Mouse (Mus musculus) MEL (cell line): ENCODE data around the gene Tspan14. TPM values are rescaled to one million over a fixed set of nuclear protein-coding genes. Genes with fewer than 3 reads are reported as not detected.

Source experiments
- DNase-seq: peaks from one replicate; pipeline ENCODE4 v3.0.0; 2011; ENCODE audit warnings: low read depth, low spot score
- H3K27ac ChIP-seq: 2 replicates; pipeline ENCODE4 v1.5.1; 2012; ENCODE audit warnings: low read depth, mild to moderate bottlenecking, control low read depth, low read length, moderate library complexity; ENCODE audit not compliant: control insufficient read depth
- H3K27me3 ChIP-seq, 2 experiments: fragments of 150-350 bp in 1 of 2; sonication (generic) in 1 of 2; 2 replicates each; pipeline ENCODE4 v1.6.1; 2012; ENCODE audit warnings: low read length in 2 of 2, mild to moderate bottlenecking in 2 of 2, improper control_type of control experiment in 1 of 2, moderate library complexity in 1 of 2; ENCODE audit not compliant: insufficient read depth in 2 of 2, control insufficient read depth in 1 of 2
- H3K36me3 ChIP-seq, 2 experiments: 2 replicates each; pipeline ENCODE4 v1.6.1; 2012 to 2014; ENCODE audit warnings: low read length in 2 of 2, improper control_type of control experiment in 1 of 2, inconsistent platforms in 1 of 2, mild to moderate bottlenecking in 1 of 2; ENCODE audit not compliant: insufficient read depth in 2 of 2, control insufficient read depth in 1 of 2
- H3K4me1 ChIP-seq, 2 experiments: fragments of 150-350 bp in 1 of 2; sonication (generic) in 1 of 2; 2 replicates each; pipeline ENCODE4 v1.6.1; 2012; ENCODE audit warnings: low read length in 2 of 2, improper control_type of control experiment in 1 of 2, mild to moderate bottlenecking in 1 of 2; ENCODE audit not compliant: insufficient read depth in 2 of 2, control insufficient read depth in 1 of 2
- H3K4me3 ChIP-seq, 2 experiments: fragments of 150-350 bp in 1 of 2; sonication (generic) in 1 of 2; 2 replicates each; pipeline ENCODE4 v1.5.1; 2012; ENCODE audit warnings: low read depth in 2 of 2, low read length in 2 of 2, mild to moderate bottlenecking in 2 of 2, moderate library complexity in 2 of 2, control low read depth in 1 of 2, improper control_type of control experiment in 1 of 2; ENCODE audit not compliant: control insufficient read depth in 1 of 2, insufficient read depth in 1 of 2
- H3K79me2 ChIP-seq: 2 replicates; pipeline ENCODE4 v1.6.1; 2012; ENCODE audit warnings: mild to moderate bottlenecking, low read length, moderate library complexity; ENCODE audit not compliant: control insufficient read depth, poor library complexity, insufficient read depth
- H3K9ac ChIP-seq: 2 replicates; pipeline ENCODE4 v1.6.1; 2012; ENCODE audit warnings: low read depth, mild to moderate bottlenecking, control low read depth, low read length, moderate library complexity; ENCODE audit not compliant: control insufficient read depth, poor library complexity, severe bottlenecking
- H3K9me3 ChIP-seq: fragments of 150-350 bp; sonication (generic); replicated peaks from 2 replicates; pipeline ENCODE4 v1.6.1; 2012; ENCODE audit warnings: mild to moderate bottlenecking, low read length, improper control_type of control experiment, moderate library complexity; ENCODE audit not compliant: insufficient read depth
- BHLHE40 ChIP-seq: IDR thresholded peaks from 2 replicates; pipeline ENCODE4 v1.6.1; 2012; ENCODE audit warnings: low read depth, mild to moderate bottlenecking, inconsistent platforms, low read length, improper control_type of control experiment, borderline replicate concordance
- CHD1 ChIP-seq: IDR thresholded peaks from 2 replicates; pipeline ENCODE4 v1.6.1; 2012; ENCODE audit warnings: low read depth, mild to moderate bottlenecking, inconsistent platforms, low read length, improper control_type of control experiment
- CHD2 ChIP-seq: IDR thresholded peaks from 2 replicates; pipeline ENCODE4 v1.6.1; 2011; ENCODE audit warnings: low read length, improper control_type of control experiment
- E2F4 ChIP-seq: IDR thresholded peaks from 2 replicates; pipeline ENCODE4 v1.6.1; 2011; ENCODE audit warnings: low read depth, low read length, improper control_type of control experiment, borderline replicate concordance
- ETS1 ChIP-seq: IDR thresholded peaks from 2 replicates; pipeline ENCODE4 v1.6.1; 2012; ENCODE audit warnings: low read depth, mild to moderate bottlenecking, inconsistent platforms, low read length, improper control_type of control experiment, moderate library complexity
- JUND ChIP-seq: IDR thresholded peaks from 2 replicates; pipeline ENCODE4 v1.6.1; 2011; ENCODE audit warnings: low read depth, mild to moderate bottlenecking, improper control_type of control experiment, low read length
- MXI1 ChIP-seq: IDR thresholded peaks from 2 replicates; pipeline ENCODE4 v1.6.1; 2011; ENCODE audit warnings: mild to moderate bottlenecking, low read depth, low read length, improper control_type of control experiment
- MYB ChIP-seq: IDR thresholded peaks from 2 replicates; pipeline ENCODE4 v1.6.1; 2011; ENCODE audit warnings: mild to moderate bottlenecking, low read depth, low read length, improper control_type of control experiment
- POLR2AphosphoS2 ChIP-seq: IDR thresholded peaks from 2 replicates; pipeline ENCODE4 v1.6.1; 2011; ENCODE audit warnings: low read length, improper control_type of control experiment
- TAL1 ChIP-seq: IDR thresholded peaks from 2 replicates; pipeline ENCODE4 v1.6.1; 2012; ENCODE audit warnings: mild to moderate bottlenecking, inconsistent platforms, low read length, moderate library complexity, mixed read lengths
- TBP ChIP-seq: IDR thresholded peaks from 2 replicates; pipeline ENCODE4 v1.8.0; 2011; ENCODE audit warnings: low read depth, low read length, improper control_type of control experiment
- TCF12 ChIP-seq: IDR thresholded peaks from 2 replicates; pipeline ENCODE4 v1.6.1; 2014; ENCODE audit warnings: low read depth, mild to moderate bottlenecking, inconsistent platforms, low read length, improper control_type of control experiment, moderate library complexity
- UBTF ChIP-seq: IDR thresholded peaks from 2 replicates; pipeline ENCODE4 v1.6.1; 2012; ENCODE audit warnings: low read depth, mild to moderate bottlenecking, inconsistent platforms, low read length, improper control_type of control experiment, moderate library complexity, borderline replicate concordance; ENCODE audit not compliant: insufficient read depth
- USF2 ChIP-seq, 2 experiments: IDR thresholded peaks; 2 replicates each; pipeline ENCODE4 v1.6.1; 2011 to 2012; ENCODE audit warnings: improper control_type of control experiment in 2 of 2, low read length in 2 of 2, borderline replicate concordance in 1 of 2, inconsistent platforms in 1 of 2, low read depth in 1 of 2, mild to moderate bottlenecking in 1 of 2; ENCODE audit not compliant: insufficient read depth in 1 of 2
- ZKSCAN1 ChIP-seq: IDR thresholded peaks from 2 replicates; pipeline ENCODE4 v1.6.1; 2012; ENCODE audit warnings: low read depth, mild to moderate bottlenecking, inconsistent platforms, low read length, improper control_type of control experiment, moderate library complexity
- ZNF384 ChIP-seq: IDR thresholded peaks from 2 replicates; pipeline ENCODE4 v1.6.1; 2012; ENCODE audit warnings: low read depth, mild to moderate bottlenecking, inconsistent platforms, low read length, improper control_type of control experiment
- polyA plus RNA-seq, 2 experiments: library from polyadenylated mRNA; stranded (reverse) in 1 of 2; unstranded in 1 of 2; fragments of >175 nt in 1 of 2; fragments of >200 nt in 1 of 2; gene quantifications; 2 replicates each; pipeline versions ENCODE4 v1.2.1 to v1.2.4; 2012; ENCODE audit warnings: low replicate concordance in 2 of 2, low read depth in 1 of 2; ENCODE audit not compliant: insufficient read length in 2 of 2, insufficient read depth in 1 of 2, missing spikeins in 1 of 2
- total RNA-seq: library from RNA; depleted of rRNA; stranded (reverse); fragments of 300-350 nt; gene quantifications from 2 replicates; pipeline ENCODE4 v1.2.3, GENCODE M21; 2012

The Tspan14 gene
- total and polyA plus RNA-seq, 3 experiments, result 24.8 to 29.9 TPM; not detected in 1

DNA sequence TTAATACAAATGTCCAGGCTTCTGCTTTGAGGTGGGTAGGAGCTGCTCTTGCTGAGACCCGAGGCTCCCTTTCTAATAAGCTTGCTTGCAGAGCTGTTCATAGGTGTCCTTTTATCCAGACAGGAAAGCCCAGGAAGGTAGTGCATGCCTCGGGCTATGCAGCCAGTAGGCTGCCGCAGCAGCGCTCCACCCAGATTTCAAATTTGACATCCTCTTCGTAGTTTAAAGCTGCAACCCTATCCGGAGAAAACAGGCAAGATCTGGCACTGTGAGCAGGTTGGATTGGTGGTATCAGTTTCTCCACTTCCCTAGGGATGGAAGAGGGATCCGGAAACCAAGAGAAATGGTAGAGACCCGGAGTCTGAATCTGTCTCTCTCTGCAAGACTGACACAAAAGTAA lies 72.7 kb downstream of the Tspan14 start:
- H3K36me3 ChIP-seq, result no peaks in the 10 kb centered on the region
- no peak for DNase-seq
- no peak overlapping the region for H3K4me3 ChIP-seq
- H3K4me1 ChIP-seq, result no peaks in the 10 kb centered on the region
- no peak overlapping the region for H3K9ac ChIP-seq
- no peaks in the 10 kb centered on the region for H3K79me2 ChIP-seq
- no peaks in the 10 kb centered on the region for H3K9me3 ChIP-seq
- no peak overlapping the region for H3K27ac ChIP-seq
- no peak for TF ChIP-seq UBTF
- TF ChIP-seq CHD2, result no peak
- TF ChIP-seq POLR2AphosphoS2, result no peak
- no peak for TF ChIP-seq JUND
- no peak for TF ChIP-seq ZKSCAN1
- TF ChIP-seq ETS1, result no peak
- TF ChIP-seq ZNF384, result no peak
- TF ChIP-seq TAL1, result no peak
- TF ChIP-seq TBP, result no peak
- TF ChIP-seq BHLHE40, result no peak
- H3K27me3 ChIP-seq, result peaks cover 0 to 1% of the 10 kb centered on the region in 2 experiments; a peak in 1 of 4 replicates

DNA sequence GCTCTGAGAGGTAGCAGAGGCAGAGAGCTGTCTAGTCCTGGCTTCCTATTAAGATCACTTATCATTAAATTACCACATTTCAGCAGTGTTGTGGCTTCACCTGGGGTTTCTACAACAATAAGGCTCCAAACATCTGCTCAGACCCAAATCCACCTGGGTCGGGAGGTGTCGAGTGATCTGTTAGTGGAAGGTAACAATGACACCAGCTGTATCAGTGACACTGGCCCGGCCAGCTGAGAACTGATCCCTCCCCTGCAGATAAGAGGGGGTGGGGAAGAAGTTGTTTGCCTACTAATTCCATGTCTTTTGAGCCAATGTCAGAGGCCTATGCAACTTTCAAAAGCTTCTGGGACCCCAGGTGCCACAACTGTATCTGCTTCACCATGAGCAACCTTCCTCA lies 73.4 kb downstream of the Tspan14 start, which contains the start of gene Sh2d4b:
Gene Sh2d4b, minus strand, starts transcription at position 71 of the 400 bp plus-strand sequence.
- peak; percentile 30; the same call in 1 of the 2 replicates for TF ChIP-seq ETS1
- no peak for TF ChIP-seq MXI1
- TF ChIP-seq, all 39 proteins: peak for 1
- Histone ChIP-seq H3K4me3 (no peak within 1 kb of the TSS), H3K36me3 (no peaks in the 10 kb centered on the region), H3K9ac (no peak within 1 kb of the TSS), H3K79me2 (no peaks in the 10 kb centered on the region), H3K27ac (no peak within 1 kb of the TSS), H3K4me1 (no peaks in the 10 kb centered on the region), H3K9me3 (no peaks in the 10 kb centered on the region), H3K27me3 (peaks cover 0 to 1% of the 10 kb centered on the region in 2 experiments; a peak in 1 of 4 replicates)
- no peak for DNase-seq

DNA sequence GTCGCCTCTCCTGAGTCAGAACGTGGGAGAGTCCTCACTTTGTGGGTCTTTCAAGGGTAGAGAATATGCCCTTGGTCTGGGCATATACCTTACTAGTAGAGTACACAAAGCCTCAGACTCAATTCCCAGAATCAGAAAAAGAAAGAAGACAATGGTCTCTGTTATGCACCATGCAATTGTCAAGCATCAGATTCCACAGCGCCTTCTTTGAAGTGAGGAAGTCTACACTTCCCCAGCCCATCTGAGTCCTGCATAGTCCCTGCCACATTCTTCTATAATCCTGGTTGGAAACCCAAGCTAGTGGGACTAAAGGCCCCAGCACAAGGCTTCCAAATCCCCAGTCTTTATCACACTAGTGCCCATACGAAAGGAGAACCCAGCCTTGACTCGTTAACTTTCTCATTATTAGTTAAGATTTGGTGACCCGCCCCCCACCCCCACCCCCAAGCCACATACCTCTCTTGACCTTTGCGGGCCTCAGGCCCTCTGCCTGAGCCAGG lies 74.2 kb downstream of the Tspan14 start:
- H3K9me3 ChIP-seq, result no peaks in the 10 kb centered on the region
- no peaks in the 10 kb centered on the region for H3K4me1 ChIP-seq
- no peak for DNase-seq
- H3K36me3 ChIP-seq, result no peaks in the 10 kb centered on the region; a peak in 1 of 4 replicates
- no peaks in the 10 kb centered on the region for H3K79me2 ChIP-seq
- H3K27ac ChIP-seq, result no peak overlapping the region
- H3K27me3 ChIP-seq, result peaks cover 0 to 1% of the 10 kb centered on the region in 2 experiments; a peak in 1 of 4 replicates
- no peak overlapping the region for H3K9ac ChIP-seq
- no peak overlapping the region for H3K4me3 ChIP-seq
- TF ChIP-seq CHD1 (no peak), POLR2AphosphoS2 (no peak), USF2 (IDR thresholded peaks at IDR 0.05; ENCODE audit: borderline replicate concordance in 1 of 2, insufficient read depth in 1 of 2, low read depth in 1 of 2, low read length in 2 of 2) (no peak), TCF12 (no peak), BHLHE40 (no peak), E2F4 (no peak), MYB (no peak)
